Mouse (Mus musculus) heart, embryonic 13.5 days (tissue): ENCODE measurements around the gene Ap1ar. TPM values are rescaled to one million over a fixed set of nuclear protein-coding genes. Genes with fewer than 3 reads are reported as not detected.

ENCODE experiments used
- polyA plus RNA-seq: library from polyadenylated mRNA; unstranded; fragments of >200 nt; fragmentation: Nextera tagmentation; extraction: Ambion mirVana; gene quantifications from 2 replicates; pipeline ENCODE4 v1.2.1, GENCODE M21; 2015

Ap1ar gene
- polyA plus RNA-seq, 1 experiment from 2014 or later: 27.5 TPM

Other genes starting within 250 kb of the Ap1ar start
- not detected in 2 replicates for gene Neurog2, start 204.4 kb downstream of the Ap1ar start, polyA plus RNA-seq
- 1.0 and 1.2 TPM in 2 replicates for gene Alpk1, start 57.0 kb downstream of the Ap1ar start, polyA plus RNA-seq
- 3.0 and 3.3 TPM in 2 replicates for gene Tifa, start 47.7 kb downstream of the Ap1ar start, polyA plus RNA-seq
- 6.9 and 9.0 TPM in 2 replicates for gene Fam241a, start 58.8 kb upstream of the Ap1ar start, polyA plus RNA-seq